Mouse (Mus musculus): ENCODE measurements around the gene Cntn4. TPM values are rescaled to one million over a fixed set of nuclear protein-coding genes. Genes with fewer than 3 reads are reported as not detected.

The Cntn4 gene
- polyA plus RNA-seq, 1 experiment from 2014 or later = not detected

- Histone ChIP-seq H3K27me3 (no peaks in the 10 kb centered on the region), H3K36me3 (replicated peaks) (no peaks in the 10 kb centered on the region), H3K9ac (no peak overlapping the region), H3K4me1 (replicated peaks) (no peaks in the 10 kb centered on the region), H3K27ac (replicated peaks) (no peak overlapping the region), H3K4me2 (no peak overlapping the region), H3K4me3 (replicated peaks) (no peak overlapping the region), H3K9me3 (replicated peaks) (no peaks in the 10 kb centered on the region)
- ATAC-seq (ENCODE audit: insufficient read depth) = no peak
These were observed 157.6 kb downstream of the Cntn4 start for GRCm38 (mm10) chr6:105835099-105835498.

GRCm38 (mm10) chr6:105847296-105847695 lies 169.8 kb downstream of the Cntn4 start:
- no peak overlapping the region for H3K4me2 ChIP-seq
- no peaks in the 10 kb centered on the region for H3K4me1 ChIP-seq (replicated peaks)
- no peak overlapping the region for H3K27ac ChIP-seq (replicated peaks)
- no peaks in the 10 kb centered on the region for H3K9me3 ChIP-seq (replicated peaks)
- H3K4me3 ChIP-seq (replicated peaks) = no peak overlapping the region
- WGBS (ENCODE audit: insufficient replicate concordance) = 24% methylated on average over 1 of the region's 1 CpGs
- no peak for ATAC-seq (ENCODE audit: insufficient read depth)
- H3K36me3 ChIP-seq (replicated peaks) = no peaks in the 10 kb centered on the region
- H3K27me3 ChIP-seq = no peaks in the 10 kb centered on the region
- no peak overlapping the region for H3K9ac ChIP-seq

- no peak overlapping the region for H3K4me3 ChIP-seq (replicated peaks)
- ATAC-seq (ENCODE audit: insufficient read depth) = no peak
- WGBS (ENCODE audit: insufficient replicate concordance) = 65% methylated on average over 4 of the region's 4 CpGs
- H3K4me2 ChIP-seq = no peak overlapping the region
- no peaks in the 10 kb centered on the region for H3K9me3 ChIP-seq (replicated peaks)
- H3K9ac ChIP-seq = no peak overlapping the region
- H3K27ac ChIP-seq (replicated peaks) = no peak overlapping the region
- no peaks in the 10 kb centered on the region for H3K36me3 ChIP-seq (replicated peaks)
- H3K27me3 ChIP-seq = no peaks in the 10 kb centered on the region
- H3K4me1 ChIP-seq (replicated peaks) = no peaks in the 10 kb centered on the region
These were observed 215.4 kb downstream of the Cntn4 start for GRCm38 (mm10) chr6:105892838-105893237.

DNA sequence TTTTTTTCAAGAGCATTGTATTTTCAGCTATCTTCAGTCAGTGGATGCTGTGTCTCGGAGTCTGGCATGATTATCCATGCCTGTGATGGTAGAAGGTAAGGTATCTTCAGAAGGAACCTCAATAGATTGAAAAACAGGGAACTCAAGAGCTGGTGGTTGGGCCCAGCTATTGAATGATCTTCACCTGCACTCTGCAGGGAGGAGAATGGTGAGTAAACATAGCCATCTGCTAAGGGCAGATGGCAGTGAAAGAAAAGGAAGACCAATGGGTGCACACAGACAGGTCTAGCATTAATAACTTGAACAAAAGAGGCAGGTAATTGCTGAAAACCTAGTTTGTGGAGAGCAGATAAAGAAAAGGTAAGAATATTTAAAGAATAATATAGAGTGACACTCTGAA lies 261.0 kb downstream of the Cntn4 start:
- WGBS (ENCODE audit: insufficient replicate concordance) = 38% methylated on average over 1 of the region's 1 CpGs
- no peak for ATAC-seq (ENCODE audit: insufficient read depth)
- H3K27me3 ChIP-seq = no peaks in the 10 kb centered on the region
- no peaks in the 10 kb centered on the region for H3K36me3 ChIP-seq (replicated peaks)
- H3K4me3 ChIP-seq (replicated peaks) = no peak overlapping the region
- no peaks in the 10 kb centered on the region for H3K9me3 ChIP-seq (replicated peaks)
- H3K4me2 ChIP-seq = no peak overlapping the region
- no peaks in the 10 kb centered on the region for H3K4me1 ChIP-seq (replicated peaks)
- H3K27ac ChIP-seq (replicated peaks) = no peak overlapping the region
- no peak overlapping the region for H3K9ac ChIP-seq

GRCm38 (mm10) chr6:105939303-105939702 lies 261.8 kb downstream of the Cntn4 start:
- Histone ChIP-seq H3K9ac (no peak overlapping the region), H3K27ac (replicated peaks) (no peak overlapping the region)
- 48% methylated on average over 2 of the region's 2 CpGs for WGBS (ENCODE audit: insufficient replicate concordance)

DNA sequence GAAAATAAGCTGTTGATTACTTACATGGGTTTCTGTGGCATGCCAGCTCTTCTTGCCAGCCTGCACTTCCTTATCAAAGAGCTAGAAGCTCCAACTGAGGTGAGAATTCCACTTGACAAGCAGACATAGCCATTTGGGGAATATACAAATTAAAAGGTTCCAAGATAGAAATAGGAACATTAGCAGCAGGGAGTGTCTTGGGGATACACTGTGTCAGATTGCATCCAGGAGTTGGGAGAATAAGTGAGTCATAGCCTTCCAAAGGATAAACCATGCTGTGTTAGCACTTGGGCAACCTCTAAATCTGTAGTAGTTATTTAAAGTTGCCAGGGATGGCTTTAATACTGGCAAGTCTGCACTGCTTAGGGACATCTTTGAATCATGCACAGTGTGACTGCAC lies 263.1 kb downstream of the Cntn4 start:
- H3K27ac ChIP-seq (replicated peaks) = no peak overlapping the region
- no peak for ATAC-seq (ENCODE audit: insufficient read depth)
- H3K9me3 ChIP-seq (replicated peaks) = no peaks in the 10 kb centered on the region

More at GRCm38 (mm10) chr6:105939303-105939702, 261.8 kb downstream of the Cntn4 start:
- no peaks in the 10 kb centered on the region for H3K36me3 ChIP-seq (replicated peaks)
- no peak overlapping the region for H3K4me3 ChIP-seq (replicated peaks)
- H3K27me3 ChIP-seq = no peaks in the 10 kb centered on the region
- no peak overlapping the region for H3K4me2 ChIP-seq
- H3K9me3 ChIP-seq (replicated peaks) = no peaks in the 10 kb centered on the region
- ATAC-seq (ENCODE audit: insufficient read depth) = no peak
- no peaks in the 10 kb centered on the region for H3K4me1 ChIP-seq (replicated peaks)

GRCm38 (mm10) chr6:105991492-105991891 lies 314.0 kb downstream of the Cntn4 start:
- WGBS (ENCODE audit: insufficient replicate concordance) = 36% methylated on average over 1 of the region's 1 CpGs
- H3K4me3 ChIP-seq (replicated peaks) = no peak overlapping the region
- H3K4me2 ChIP-seq = no peak overlapping the region
- H3K9ac ChIP-seq = no peak overlapping the region
- no peak overlapping the region for H3K27ac ChIP-seq (replicated peaks)
- no peaks in the 10 kb centered on the region for H3K9me3 ChIP-seq (replicated peaks)
- no peaks in the 10 kb centered on the region for H3K36me3 ChIP-seq (replicated peaks)
- H3K27me3 ChIP-seq = no peaks in the 10 kb centered on the region
- no peaks in the 10 kb centered on the region for H3K4me1 ChIP-seq (replicated peaks)
- no peak for ATAC-seq (ENCODE audit: insufficient read depth)

More for the DNA sequence above, 263.1 kb downstream of the Cntn4 start:
- H3K4me1 ChIP-seq (replicated peaks) = no peaks in the 10 kb centered on the region
- H3K4me2 ChIP-seq = no peak overlapping the region
- no peaks in the 10 kb centered on the region for H3K36me3 ChIP-seq (replicated peaks)
- no peaks in the 10 kb centered on the region for H3K27me3 ChIP-seq
- no peak overlapping the region for H3K4me3 ChIP-seq (replicated peaks)
- H3K9ac ChIP-seq = no peak overlapping the region

- WGBS (ENCODE audit: insufficient replicate concordance) = 54% methylated on average over 5 of the region's 5 CpGs
- no peak for ATAC-seq (ENCODE audit: insufficient read depth)
These were observed 335.6 kb downstream of the Cntn4 start for GRCm38 (mm10) chr6:106013018-106013417.

GRCm38 (mm10) chr6:106015126-106015525 lies 337.7 kb downstream of the Cntn4 start:
- no peak for ATAC-seq (ENCODE audit: insufficient read depth)
- H3K9me3 ChIP-seq (replicated peaks) = no peaks in the 10 kb centered on the region

More at GRCm38 (mm10) chr6:106013018-106013417, 335.6 kb downstream of the Cntn4 start:
- no peak overlapping the region for H3K9ac ChIP-seq
- H3K4me1 ChIP-seq (replicated peaks) = no peaks in the 10 kb centered on the region
- no peaks in the 10 kb centered on the region for H3K27me3 ChIP-seq
- no peak overlapping the region for H3K27ac ChIP-seq (replicated peaks)
- no peak overlapping the region for H3K4me3 ChIP-seq (replicated peaks)
- no peak overlapping the region for H3K4me2 ChIP-seq
- H3K36me3 ChIP-seq (replicated peaks) = no peaks in the 10 kb centered on the region
- no peaks in the 10 kb centered on the region for H3K9me3 ChIP-seq (replicated peaks)

DNA sequence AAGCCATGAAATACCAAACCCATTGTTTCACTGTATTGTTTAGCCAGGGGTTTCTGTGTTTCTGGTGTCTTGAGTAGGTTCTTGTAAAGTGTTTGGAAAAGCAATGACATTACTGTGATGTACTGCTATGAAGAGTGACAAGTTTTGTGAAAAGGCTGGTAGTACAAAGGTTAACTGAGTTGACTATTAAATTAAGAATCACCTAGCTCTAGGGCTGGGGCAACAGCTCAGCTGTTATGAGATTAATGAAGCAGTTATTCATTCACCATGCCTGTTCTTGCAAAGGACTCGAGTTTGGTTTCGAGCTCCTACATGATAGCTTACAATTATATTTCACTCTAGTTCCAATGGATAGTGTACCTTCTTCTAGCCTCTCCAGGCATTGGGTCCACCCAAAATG lies 371.4 kb downstream of the Cntn4 start:
- Histone ChIP-seq H3K4me1 (replicated peaks) (no peaks in the 10 kb centered on the region), H3K9me3 (replicated peaks) (no peaks in the 10 kb centered on the region; the same call in 1 of the 2 replicates), H3K9ac (no peak overlapping the region), H3K27ac (replicated peaks) (no peak overlapping the region), H3K36me3 (replicated peaks) (no peaks in the 10 kb centered on the region), H3K27me3 (no peaks in the 10 kb centered on the region), H3K4me2 (no peak overlapping the region), H3K4me3 (replicated peaks) (no peak overlapping the region)
- ATAC-seq (ENCODE audit: insufficient read depth) = no peak
- 55% methylated on average over 2 of the region's 2 CpGs for WGBS (ENCODE audit: insufficient replicate concordance)

More at GRCm38 (mm10) chr6:106015126-106015525, 337.7 kb downstream of the Cntn4 start:
- no peak overlapping the region for H3K9ac ChIP-seq
- no peak overlapping the region for H3K4me3 ChIP-seq (replicated peaks)
- H3K27me3 ChIP-seq = no peaks in the 10 kb centered on the region
- no peak overlapping the region for H3K27ac ChIP-seq (replicated peaks)
- 61% methylated on average over 1 of the region's 1 CpGs for WGBS (ENCODE audit: insufficient replicate concordance)
- no peaks in the 10 kb centered on the region for H3K36me3 ChIP-seq (replicated peaks)
- no peak overlapping the region for H3K4me2 ChIP-seq
- no peaks in the 10 kb centered on the region for H3K4me1 ChIP-seq (replicated peaks)

- no peak for ATAC-seq (ENCODE audit: insufficient read depth)
- Histone ChIP-seq H3K36me3 (replicated peaks) (no peaks in the 10 kb centered on the region), H3K9ac (no peak overlapping the region), H3K4me3 (replicated peaks) (no peak overlapping the region), H3K9me3 (replicated peaks) (no peaks in the 10 kb centered on the region), H3K4me1 (replicated peaks) (no peaks in the 10 kb centered on the region), H3K27me3 (no peaks in the 10 kb centered on the region), H3K27ac (replicated peaks) (no peak overlapping the region), H3K4me2 (no peak overlapping the region)
- 41% methylated on average over 1 of the region's 1 CpGs for WGBS (ENCODE audit: insufficient replicate concordance)
These were observed 378.7 kb downstream of the Cntn4 start for GRCm38 (mm10) chr6:106056123-106056522.

DNA sequence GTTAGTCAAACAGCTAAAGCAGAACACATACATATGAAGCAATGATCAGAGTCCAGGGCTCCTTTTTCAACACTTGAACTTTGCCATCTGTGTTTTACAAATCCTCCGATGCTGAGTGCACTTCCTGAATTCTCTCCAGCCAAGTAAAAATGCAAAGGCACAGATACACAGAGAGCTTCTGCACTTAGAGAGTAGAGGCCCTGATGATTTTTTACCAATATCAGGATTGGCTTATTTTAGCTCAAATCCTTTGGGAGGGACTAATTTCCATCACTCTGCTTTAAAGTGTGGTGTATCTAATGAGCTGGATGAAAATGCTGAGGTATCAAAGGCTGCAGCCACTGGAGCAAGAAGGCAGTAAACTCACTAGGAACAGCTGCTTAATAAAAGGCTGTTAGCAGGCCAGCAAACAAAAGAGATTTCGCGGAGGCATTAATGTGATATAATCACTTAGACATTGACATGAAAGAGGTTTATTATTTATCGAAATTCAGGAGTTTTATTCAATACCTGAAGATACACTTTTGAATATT lies 400.7 kb downstream of the Cntn4 start:
- no peak overlapping the region for H3K4me2 ChIP-seq
- H3K9me3 ChIP-seq (replicated peaks) = no peaks in the 10 kb centered on the region
- no peaks in the 10 kb centered on the region for H3K27me3 ChIP-seq
- ATAC-seq (ENCODE audit: insufficient read depth) = no peak
- no peaks in the 10 kb centered on the region for H3K36me3 ChIP-seq (replicated peaks)
- 65% methylated on average over 4 of the region's 4 CpGs for WGBS (ENCODE audit: insufficient replicate concordance)
- H3K4me1 ChIP-seq (replicated peaks) = no peaks in the 10 kb centered on the region
- H3K27ac ChIP-seq (replicated peaks) = no peak overlapping the region
- no peak overlapping the region for H3K4me3 ChIP-seq (replicated peaks)
- H3K9ac ChIP-seq = no peak overlapping the region
